Mouse (Mus musculus) c-Kit-positive CD71-negative TER-119-negative erythroid progenitor cells, embryonic 14.5 days (primary cell): ENCODE data around the gene Mafb.

Experiments used
- DNase-seq: peaks from one replicate; pipeline ENCODE4 v3.0.0-alpha.2; 2013; ENCODE audit warnings: low read depth

Gene Mafb

DNA sequence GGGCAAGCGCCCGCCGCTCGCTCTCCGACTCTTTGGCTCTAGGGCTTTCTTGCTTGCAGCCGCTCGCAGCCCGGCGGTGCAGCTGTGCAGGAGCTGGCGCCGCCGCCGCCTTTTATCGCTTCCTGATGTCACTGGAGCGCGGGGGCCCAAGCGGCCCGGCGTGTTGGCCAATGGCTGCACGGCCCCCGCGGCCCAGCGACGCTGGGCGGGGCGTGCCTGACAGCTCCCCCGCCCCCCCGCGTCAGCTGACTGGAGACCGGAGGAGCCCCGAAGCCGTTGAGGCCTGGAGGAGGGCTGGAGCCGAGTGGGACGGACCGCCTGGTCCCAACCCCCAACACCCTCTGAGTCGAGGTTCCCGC is at the start of gene Mafb:
Gene Mafb (minus strand): TSS at position 86 of the 359 bp plus-strand sequence.
- peak; percentile 67 for DNase-seq

DNA sequence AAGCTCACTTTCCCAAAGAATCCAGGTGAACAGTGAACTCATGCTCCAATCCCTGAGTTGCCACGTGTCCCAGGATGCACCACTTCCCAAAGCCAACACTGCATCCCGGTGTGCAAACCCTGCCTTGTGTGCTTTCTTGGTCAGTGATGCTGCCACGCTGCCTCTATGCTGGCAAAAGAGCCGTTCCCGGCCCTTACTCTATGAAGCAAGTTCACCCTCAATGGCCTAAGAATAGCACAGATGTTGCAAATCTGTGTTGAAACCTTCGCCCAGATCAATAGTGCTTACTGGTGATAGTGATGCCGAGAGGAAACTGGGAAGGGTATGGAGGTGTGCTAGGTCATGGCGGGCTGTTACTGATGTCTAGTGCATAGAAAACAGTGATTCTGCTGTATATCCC is 48.3 kb upstream of the Mafb start:
- no peak for DNase-seq

DNA sequence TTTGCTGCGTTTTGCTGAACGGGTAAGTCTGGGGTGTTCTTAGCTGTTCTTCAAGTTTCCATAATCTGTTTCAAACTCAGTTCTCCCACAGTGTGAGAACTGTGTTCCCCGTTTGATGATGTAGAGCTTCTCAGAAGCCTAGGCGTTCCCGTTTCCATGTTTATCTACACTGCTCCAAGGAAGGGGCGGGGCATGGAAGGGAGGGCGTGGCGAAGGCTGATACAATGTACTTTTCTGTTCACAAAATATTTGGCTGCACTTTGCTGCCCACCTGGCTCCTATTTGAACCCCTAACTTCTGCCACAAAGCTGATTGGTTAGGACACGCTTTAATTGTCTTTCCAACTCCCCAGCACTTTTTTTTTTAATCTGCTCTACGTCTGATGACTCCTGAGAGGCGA is 47.9 kb upstream of the Mafb start:
- no peak for DNase-seq

DNA sequence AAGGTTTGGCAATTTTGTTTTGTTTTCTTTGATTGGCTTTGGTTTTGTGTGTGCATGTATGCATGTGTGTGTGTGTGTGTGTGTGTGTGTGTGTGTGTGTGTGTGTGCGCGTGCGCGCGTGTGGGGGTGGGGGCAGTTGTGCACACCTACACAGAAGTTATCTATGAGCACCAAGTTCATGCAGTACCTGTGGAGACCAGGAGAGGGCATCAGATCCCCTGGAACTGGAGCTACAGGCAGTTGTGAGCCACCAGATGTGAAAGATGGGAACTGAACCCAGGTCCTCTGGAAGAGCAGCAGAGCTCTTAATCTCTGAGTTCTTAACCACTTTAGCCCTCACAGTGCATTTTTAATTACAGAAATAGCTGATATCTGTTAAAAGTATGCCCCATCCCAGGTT is 47.1 kb upstream of the Mafb start:
- no peak for DNase-seq

GRCm38 (mm10) chr2:160413055-160413454 is 46.2 kb upstream of the Mafb start:
- no peak for DNase-seq

DNA sequence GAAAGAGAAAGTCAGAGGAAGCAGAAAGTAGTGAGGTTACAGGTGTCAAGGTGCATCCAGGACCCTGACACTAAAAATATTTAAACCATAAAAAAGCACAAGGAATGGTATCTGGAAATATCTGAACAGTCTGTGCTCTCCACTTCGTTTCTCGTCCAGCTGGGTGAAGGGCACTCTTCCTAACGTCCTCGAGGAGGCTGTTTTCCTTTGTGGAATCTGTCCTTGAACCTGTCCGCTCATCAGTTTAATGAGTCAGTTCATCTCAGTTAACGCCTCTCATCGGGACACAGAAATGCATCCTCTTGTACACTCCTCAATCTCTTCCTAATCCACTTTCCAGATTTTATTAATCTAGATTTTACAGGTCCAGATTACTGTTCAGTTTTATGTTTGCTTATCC is 44.6 kb upstream of the Mafb start:
- no peak for DNase-seq

GRCm38 (mm10) chr2:160407720-160408119 is 40.9 kb upstream of the Mafb start:
- DNase-seq = no peak

GRCm38 (mm10) chr2:160397747-160398146 is 30.9 kb upstream of the Mafb start:
- DNase-seq = no peak

DNA sequence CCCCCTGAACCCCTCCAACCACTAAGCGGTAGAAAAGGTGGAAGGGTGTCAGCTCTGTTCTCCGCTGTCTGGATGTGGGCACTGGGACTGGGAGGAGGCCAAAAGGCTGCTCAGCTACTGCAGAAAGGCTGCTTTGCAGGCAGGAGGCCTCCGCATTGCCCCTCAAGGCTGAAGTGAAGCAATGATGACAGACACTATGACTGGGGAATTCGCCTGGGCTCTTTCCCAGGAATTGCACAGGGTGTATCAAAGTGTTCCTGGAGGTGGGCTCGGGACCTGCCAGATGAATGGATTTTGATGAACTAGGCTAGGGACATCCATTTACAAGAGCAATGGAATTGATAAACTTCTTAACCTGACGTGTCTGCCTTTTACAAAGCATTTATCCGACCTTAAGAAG is 27.9 kb upstream of the Mafb start:
- no peak for DNase-seq

- DNase-seq = no peak
Observed at GRCm38 (mm10) chr2:160392648-160393047, 25.8 kb upstream of the Mafb start.

DNA sequence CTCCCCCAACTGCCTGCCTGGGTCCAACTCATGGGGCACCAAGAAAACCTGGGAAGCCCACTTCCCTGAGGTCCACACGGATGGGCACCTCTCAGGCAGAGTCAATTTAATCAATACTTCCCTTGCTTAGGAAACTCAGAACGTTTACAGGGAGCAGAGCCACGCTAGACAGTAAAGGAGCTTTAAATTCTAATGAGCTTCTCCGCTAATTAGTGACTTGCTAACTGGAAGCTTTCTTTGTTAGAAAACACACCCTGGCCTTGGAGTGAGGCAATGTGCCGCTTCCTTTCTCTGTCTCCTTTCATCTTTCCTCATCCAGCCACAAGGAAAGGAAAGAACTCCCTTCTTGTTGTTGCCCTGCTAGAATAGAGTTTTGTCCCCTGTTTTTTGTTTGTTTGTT is 21.7 kb upstream of the Mafb start:
- DNase-seq = no peak

DNA sequence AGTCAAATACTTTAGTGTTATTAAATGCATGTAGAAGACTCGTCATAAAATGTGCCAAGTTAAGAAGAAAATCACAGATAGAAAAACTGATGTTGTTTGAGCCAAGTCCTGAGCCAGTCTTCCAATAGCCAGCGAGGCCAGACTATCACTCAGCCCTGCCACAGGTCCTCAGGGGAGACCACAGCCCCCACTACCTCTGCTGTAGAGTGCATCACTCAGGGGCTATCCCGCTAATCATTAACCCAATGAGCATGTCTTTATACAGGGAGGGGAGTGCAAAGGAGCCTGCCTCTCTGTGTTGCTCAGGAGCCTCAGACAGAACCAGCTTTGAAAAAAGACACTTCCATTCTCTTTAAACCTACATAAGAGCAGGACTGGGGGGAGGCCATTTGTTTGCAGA is 16.6 kb upstream of the Mafb start:
- DNase-seq = no peak

DNA sequence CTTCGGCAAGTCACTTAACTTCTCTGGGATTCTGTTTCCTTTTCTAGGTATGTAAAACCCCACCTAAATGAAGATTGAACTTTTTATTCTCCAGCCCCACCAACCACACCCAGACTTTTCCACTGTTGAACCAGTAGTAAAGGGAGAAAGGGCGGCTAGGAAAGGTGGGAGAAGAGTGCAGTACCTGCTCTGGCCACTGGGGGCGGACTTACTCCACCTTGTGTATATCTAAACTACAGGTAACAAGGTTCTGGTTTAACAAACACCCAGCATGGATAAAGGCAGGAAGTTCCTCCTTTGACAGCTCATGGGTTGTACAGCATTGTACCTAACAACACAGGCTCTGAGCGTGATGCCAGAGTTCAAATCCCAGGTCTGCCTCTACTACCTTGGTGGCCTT is 11.4 kb upstream of the Mafb start:
- no peak for DNase-seq

DNA sequence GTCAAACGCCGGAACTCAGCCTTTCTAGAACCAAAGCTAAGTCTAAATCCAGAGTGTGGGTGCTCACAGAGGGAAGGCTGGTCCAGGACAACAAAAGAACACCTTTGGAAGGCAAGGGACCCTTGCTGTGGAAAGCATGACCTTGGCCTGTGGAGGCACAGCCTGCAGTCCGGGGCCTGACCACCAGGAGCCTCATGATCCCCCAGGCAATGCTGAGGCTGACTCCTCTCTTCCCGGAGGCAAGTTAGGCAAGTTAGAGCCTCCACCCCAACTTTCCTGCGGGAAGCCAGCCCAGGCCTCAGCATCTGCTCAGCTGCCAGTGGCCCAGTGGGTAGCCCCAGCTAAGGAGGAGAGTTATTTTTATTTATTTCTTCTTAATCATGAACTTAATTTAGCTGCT is 9.4 kb upstream of the Mafb start:
- DNase-seq = no peak

- DNase-seq = no peak
Observed at GRCm38 (mm10) chr2:160369653-160370420, 3.0 kb upstream of the Mafb start.

DNA sequence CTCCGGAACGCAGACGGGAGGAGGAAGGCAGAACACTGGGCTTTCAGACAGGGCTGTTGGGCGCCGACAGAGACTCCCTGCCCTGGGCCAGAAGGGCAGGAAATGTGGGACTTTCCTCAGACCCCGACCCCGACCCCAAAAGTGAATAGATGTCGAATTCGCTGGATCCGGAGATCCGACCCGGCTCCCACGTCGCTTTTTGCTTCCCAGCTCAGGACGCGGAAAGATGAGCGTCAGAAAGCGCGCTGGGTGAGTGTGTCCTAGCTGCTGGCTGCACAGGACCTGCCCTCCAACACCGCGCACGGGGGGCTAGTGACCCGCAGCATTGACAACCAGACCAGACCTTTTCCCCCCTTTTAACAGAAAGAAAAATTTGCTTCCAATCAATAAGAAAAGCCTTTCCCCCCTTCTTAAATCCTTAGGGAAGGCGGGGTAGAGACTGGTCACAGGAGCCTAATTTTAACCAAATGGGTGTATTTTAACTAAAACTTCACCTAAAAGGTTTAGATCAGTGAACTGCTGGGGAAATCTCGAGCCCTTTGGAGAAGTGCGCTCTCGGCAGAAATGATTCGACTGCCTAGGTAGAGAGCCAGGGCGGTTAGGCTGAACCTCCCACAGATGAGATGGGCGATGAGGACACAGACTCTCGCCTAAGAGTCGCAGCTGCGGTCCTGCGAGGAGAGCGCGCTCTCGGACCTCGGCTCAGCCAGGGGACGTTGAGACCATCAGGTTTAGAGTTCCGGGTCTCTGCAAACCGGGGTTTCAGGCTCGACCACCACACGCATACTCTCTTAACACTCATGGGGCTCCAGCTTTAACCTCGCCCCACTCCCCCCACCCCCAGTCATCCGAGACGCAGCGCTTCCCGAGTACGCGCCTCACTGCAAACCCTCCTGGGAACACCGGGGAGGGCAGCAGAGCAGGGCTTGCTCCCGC is 1.8 kb upstream of the Mafb start:
- no peak for DNase-seq

GRCm38 (mm10) chr2:160367448-160368208 is 763 bp upstream of the Mafb start:
- peak; percentile 60 for DNase-seq

DNA sequence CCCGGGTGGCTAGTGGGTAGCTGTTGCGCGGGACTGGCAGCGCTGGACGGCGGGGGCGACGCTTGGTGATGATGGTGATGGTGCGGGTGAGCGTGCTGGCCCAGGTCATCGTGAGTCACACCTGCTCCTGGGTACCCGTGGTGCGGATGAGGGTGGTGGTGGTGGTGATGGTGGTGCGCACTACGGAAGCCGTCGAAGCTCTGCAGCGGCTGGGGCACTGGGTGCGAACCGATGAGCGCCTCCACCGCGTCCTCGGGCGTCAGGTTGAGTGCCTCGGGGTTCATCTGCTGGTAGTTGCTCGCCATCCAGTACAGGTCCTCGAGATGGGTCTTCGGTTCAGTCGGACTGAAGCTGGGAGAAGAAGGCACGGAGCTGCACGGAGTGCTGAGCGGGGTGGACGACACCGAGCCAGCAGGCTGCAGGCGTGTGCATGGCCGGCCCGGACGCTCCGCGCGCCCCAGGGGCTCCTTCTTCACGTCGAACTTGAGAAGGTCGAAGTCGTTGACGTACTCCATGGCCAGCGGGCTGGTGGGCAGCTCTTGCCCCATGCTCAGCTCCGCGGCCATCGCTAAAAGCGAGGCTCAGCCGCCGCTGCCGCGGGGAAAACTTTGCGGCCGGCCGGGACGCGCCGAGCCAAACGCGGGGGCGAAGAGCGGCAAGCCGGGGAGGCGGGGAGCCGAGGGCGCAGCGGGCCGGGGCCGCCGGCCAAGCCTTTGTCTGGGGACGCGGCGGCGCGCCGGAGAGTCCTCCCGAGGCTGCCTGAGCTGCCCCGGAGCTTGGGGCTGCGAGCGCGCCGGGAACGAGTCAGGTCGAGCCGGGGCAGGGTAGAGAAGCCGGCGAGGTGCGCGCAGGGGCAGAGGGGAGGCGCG is 520 bp downstream of the Mafb start:
- DNase-seq = no peak

DNA sequence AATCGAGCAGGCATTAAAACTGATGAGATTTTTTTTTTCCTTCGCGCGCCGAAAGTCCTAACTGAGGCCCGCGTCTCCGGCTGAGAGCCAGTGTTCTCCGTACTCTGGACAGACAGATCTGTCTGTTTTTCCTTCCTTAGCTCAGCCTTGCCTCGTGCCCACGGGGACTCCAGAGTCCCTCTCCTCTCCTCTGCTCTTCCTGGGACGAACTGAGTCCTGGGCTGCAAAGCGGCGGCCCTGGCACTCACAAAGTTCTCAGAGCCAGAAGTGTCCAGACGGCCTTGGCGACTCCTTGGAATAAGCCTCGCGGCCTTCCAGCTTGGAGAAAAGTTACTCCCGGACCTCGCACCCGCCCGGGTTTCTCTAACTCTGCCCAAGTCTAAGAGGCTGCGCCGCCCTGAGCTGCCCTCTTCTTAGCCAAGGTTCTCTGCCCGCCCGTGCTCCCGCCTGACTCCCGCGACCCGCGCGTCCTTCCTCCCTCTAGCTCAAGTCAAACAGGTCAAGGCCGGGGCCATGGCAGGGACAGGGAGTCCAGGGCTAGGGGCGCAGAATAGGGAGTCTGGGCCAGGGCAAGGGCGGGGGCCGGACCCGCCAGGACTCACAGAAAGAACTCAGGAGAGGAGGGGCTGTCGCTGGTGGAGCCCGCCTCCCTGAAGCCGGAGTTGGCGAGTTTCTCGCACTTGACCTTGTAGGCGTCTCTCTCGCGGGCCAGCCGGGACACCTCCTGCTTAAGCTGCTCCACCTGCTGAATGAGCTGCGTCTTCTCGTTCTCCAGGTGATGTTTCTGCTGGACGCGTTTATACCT is 1.6 kb downstream of the Mafb start:
- no peak for DNase-seq

- DNase-seq = no peak
Observed at GRCm38 (mm10) chr2:160364666-160365065, 2.2 kb downstream of the Mafb start.
